Mouse (Mus musculus): ENCODE measurements around the gene Zdhhc19. TPM values are rescaled to one million over a fixed set of nuclear protein-coding genes. Genes with fewer than 3 reads are reported as not detected.

Gene Zdhhc19
- polyA plus RNA-seq, 1 experiment = not detected

DNA sequence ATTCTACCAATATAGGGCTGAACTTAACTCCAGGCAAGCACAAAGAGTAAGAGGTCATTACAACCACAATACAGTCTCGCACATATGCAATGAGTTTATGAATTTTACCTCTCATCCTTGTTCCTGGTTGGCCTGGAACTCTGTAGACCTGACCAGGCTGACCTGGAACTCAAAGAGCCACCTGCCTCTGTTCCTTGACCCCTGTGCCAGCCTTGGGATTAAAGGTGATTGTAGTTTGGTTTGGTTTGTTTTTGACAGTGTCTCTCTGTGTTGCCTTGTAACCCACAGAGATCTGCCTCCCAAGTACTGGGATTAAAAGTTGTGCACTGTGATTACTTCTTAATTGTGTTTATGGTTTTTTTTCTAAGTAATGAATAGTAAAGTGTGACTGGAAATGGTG, 39.3 kb upstream of the Zdhhc19 start:
- WGBS = 94% methylated on average over 1 of the region's 1 CpGs
- Histone ChIP-seq H3K27me3 (ENCODE audit: control insufficient read depth, insufficient read depth, low read length) (no peaks in the 10 kb centered on the region), H3K4me1 (replicated peaks; ENCODE audit: control insufficient read depth, insufficient read depth, low read length) (no peaks in the 10 kb centered on the region), H3K36me3 (ENCODE audit: control insufficient read depth, insufficient read depth, low read length) (0 out of 2 replicates have a peak, but pooled peaks cover 10% of the 10 kb centered on the region), H3K4me3 (ENCODE audit: control insufficient read depth, insufficient read depth, low read length) (no peak overlapping the region), H3K27ac (ENCODE audit: control insufficient read depth, insufficient read depth, low read length) (no peak overlapping the region)
- TF ChIP-seq POLR2A (IDR thresholded peaks at IDR 0.05; ENCODE audit: control insufficient read depth, extremely low read depth, insufficient read depth, low read length, poor library complexity) = no peak
- TF ChIP-seq CTCF (IDR thresholded peaks at IDR 0.05; ENCODE audit: borderline replicate concordance, control insufficient read depth, extremely low read depth, insufficient read depth, low read length, poor library complexity) = no peak
- DNase-seq = no peak

DNA sequence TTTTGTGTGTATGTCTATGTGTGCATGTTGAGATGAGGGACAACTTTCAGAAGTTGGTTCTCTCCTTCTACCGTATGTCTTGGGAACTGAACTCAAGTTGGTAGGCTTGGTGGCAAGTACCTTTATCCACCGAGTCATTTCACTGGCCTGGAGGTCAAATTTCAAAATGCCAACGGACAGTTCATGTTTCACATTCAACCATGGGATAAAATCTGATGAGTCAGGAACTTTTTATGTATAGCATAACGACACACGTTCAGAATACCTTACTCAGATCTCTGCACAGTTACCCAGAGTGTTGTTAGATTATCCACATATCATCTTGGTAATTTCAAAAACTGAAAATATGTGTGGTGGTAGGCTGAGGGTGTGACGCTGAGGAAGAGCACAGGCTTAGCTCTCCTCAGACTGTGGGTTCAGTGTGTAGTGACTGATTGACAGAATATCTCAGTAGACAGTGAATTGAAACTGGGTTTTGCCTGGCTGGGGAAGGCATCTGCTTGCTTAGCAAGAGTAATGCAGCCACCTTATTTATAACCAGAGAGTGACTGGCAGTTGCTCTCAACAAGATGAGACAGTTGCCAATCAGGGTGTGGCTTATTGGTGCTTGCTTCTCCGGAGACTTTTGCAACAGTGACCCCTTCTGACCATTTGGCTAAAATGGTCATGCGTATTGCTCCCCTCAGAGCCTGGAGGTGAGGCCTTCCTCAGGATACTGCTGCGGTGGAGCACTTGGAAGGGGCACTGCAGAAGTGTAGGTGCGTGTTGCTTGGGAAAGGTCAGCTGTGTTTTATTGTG, 38.3 kb upstream of the Zdhhc19 start:
- TF ChIP-seq CTCF (IDR thresholded peaks at IDR 0.05; ENCODE audit: borderline replicate concordance, control insufficient read depth, extremely low read depth, insufficient read depth, low read length, poor library complexity) (no peak), POLR2A (IDR thresholded peaks at IDR 0.05; ENCODE audit: control insufficient read depth, extremely low read depth, insufficient read depth, low read length, poor library complexity) (no peak)
- Histone ChIP-seq H3K4me3 (ENCODE audit: control insufficient read depth, insufficient read depth, low read length) (no peak overlapping the region), H3K4me1 (replicated peaks; ENCODE audit: control insufficient read depth, insufficient read depth, low read length) (no peaks in the 10 kb centered on the region), H3K36me3 (ENCODE audit: control insufficient read depth, insufficient read depth, low read length) (0 out of 2 replicates have a peak, but pooled peaks cover 3% of the 10 kb centered on the region), H3K27me3 (ENCODE audit: control insufficient read depth, insufficient read depth, low read length) (no peaks in the 10 kb centered on the region), H3K27ac (ENCODE audit: control insufficient read depth, insufficient read depth, low read length) (no peak overlapping the region)
- DNase-seq = peak; percentile 57
- 77% methylated on average over 10 of the region's 10 CpGs for WGBS

- no peak for TF ChIP-seq POLR2A (IDR thresholded peaks at IDR 0.05; ENCODE audit: control insufficient read depth, extremely low read depth, insufficient read depth, low read length, poor library complexity)
- no peak for TF ChIP-seq CTCF (IDR thresholded peaks at IDR 0.05; ENCODE audit: borderline replicate concordance, control insufficient read depth, extremely low read depth, insufficient read depth, low read length, poor library complexity)
- DNase-seq = no peak
- Histone ChIP-seq H3K27ac (ENCODE audit: control insufficient read depth, insufficient read depth, low read length) (no peak overlapping the region), H3K27me3 (ENCODE audit: control insufficient read depth, insufficient read depth, low read length) (no peaks in the 10 kb centered on the region), H3K4me3 (ENCODE audit: control insufficient read depth, insufficient read depth, low read length) (no peak overlapping the region), H3K4me1 (replicated peaks; ENCODE audit: control insufficient read depth, insufficient read depth, low read length) (peaks cover 2% of the 10 kb centered on the region; the same call in 1 of the 2 replicates), H3K36me3 (ENCODE audit: control insufficient read depth, insufficient read depth, low read length) (0 out of 2 replicates have a peak, but pooled peaks cover 12% of the 10 kb centered on the region)
- WGBS = 57% methylated on average over 4 of the region's 4 CpGs
These were observed 35.5 kb upstream of the Zdhhc19 start for GRCm38 (mm10) chr16:32460518-32460917.

DNA sequence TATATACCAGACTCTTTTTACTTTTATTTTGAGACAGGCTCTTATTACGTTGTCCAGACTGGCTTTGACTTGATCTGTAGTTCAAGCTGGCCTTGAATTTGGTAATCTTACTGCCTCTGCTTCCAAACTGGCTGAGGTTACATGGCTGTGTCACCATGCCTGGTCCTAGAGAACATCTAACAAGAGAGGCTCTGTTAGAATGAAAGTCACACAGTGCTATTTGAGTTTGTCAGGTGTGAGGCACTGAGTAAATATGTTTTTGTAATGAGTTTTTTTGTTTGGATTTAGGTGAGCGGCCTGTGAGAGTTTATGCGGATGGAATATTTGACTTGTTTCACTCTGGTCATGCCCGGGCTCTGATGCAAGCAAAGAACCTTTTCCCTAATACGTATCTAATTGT, 34.4 kb upstream of the Zdhhc19 start:
- H3K27me3 ChIP-seq (ENCODE audit: control insufficient read depth, insufficient read depth, low read length) = no peaks in the 10 kb centered on the region
- H3K4me3 ChIP-seq (ENCODE audit: control insufficient read depth, insufficient read depth, low read length) = no peak overlapping the region
- WGBS = 97% methylated on average over 5 of the region's 5 CpGs
- 0 out of 2 replicates have a peak, but pooled peaks cover 9% of the 10 kb centered on the region for H3K36me3 ChIP-seq (ENCODE audit: control insufficient read depth, insufficient read depth, low read length)
- no peak for TF ChIP-seq POLR2A (IDR thresholded peaks at IDR 0.05; ENCODE audit: control insufficient read depth, extremely low read depth, insufficient read depth, low read length, poor library complexity)
- TF ChIP-seq CTCF (IDR thresholded peaks at IDR 0.05; ENCODE audit: borderline replicate concordance, control insufficient read depth, extremely low read depth, insufficient read depth, low read length, poor library complexity) = no peak
- DNase-seq = no peak
- H3K27ac ChIP-seq (ENCODE audit: control insufficient read depth, insufficient read depth, low read length) = no peak overlapping the region
- peaks cover 3% of the 10 kb centered on the region; the same call in 1 of the 2 replicates for H3K4me1 ChIP-seq (replicated peaks; ENCODE audit: control insufficient read depth, insufficient read depth, low read length)

GRCm38 (mm10) chr16:32462950-32463349, 33.1 kb upstream of the Zdhhc19 start:
- H3K4me1 ChIP-seq (replicated peaks; ENCODE audit: control insufficient read depth, insufficient read depth, low read length) = peaks cover 3% of the 10 kb centered on the region; the same call in 1 of the 2 replicates
- 98% methylated on average over 16 of the region's 16 CpGs for WGBS
- H3K4me3 ChIP-seq (ENCODE audit: control insufficient read depth, insufficient read depth, low read length) = no peak overlapping the region
- TF ChIP-seq POLR2A (IDR thresholded peaks at IDR 0.05; ENCODE audit: control insufficient read depth, extremely low read depth, insufficient read depth, low read length, poor library complexity) (no peak), CTCF (IDR thresholded peaks at IDR 0.05; ENCODE audit: borderline replicate concordance, control insufficient read depth, extremely low read depth, insufficient read depth, low read length, poor library complexity) (no peak)
- no peak overlapping the region for H3K27ac ChIP-seq (ENCODE audit: control insufficient read depth, insufficient read depth, low read length)
- H3K36me3 ChIP-seq (ENCODE audit: control insufficient read depth, insufficient read depth, low read length) = 0 out of 2 replicates have a peak, but pooled peaks cover 9% of the 10 kb centered on the region
- no peaks in the 10 kb centered on the region for H3K27me3 ChIP-seq (ENCODE audit: control insufficient read depth, insufficient read depth, low read length)
- DNase-seq = no peak

DNA sequence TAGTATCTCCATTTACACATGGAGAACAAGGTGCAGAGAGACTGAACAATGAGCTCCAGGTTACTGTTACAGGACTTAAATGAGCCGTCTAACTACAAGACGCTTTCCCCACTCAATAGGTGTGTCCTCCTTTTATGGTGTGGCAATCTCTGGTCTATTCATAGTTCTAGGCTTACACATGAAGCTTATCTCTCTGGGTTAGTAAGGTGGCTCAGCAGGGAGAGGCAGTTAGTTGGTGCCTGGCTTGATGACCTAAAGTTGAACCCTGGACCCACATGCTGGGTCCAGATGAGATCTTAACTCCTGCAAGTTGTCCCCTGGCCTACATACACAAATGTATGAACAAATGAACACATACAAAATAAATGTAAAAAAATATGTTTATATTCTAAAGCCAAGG, 32.6 kb upstream of the Zdhhc19 start:
- H3K27me3 ChIP-seq (ENCODE audit: control insufficient read depth, insufficient read depth, low read length) = no peaks in the 10 kb centered on the region
- 93% methylated on average over 2 of the region's 2 CpGs for WGBS
- 0 out of 2 replicates have a peak, but pooled peaks cover 9% of the 10 kb centered on the region for H3K36me3 ChIP-seq (ENCODE audit: control insufficient read depth, insufficient read depth, low read length)
- no peak overlapping the region for H3K27ac ChIP-seq (ENCODE audit: control insufficient read depth, insufficient read depth, low read length)
- no peak overlapping the region for H3K4me3 ChIP-seq (ENCODE audit: control insufficient read depth, insufficient read depth, low read length)
- DNase-seq = no peak
- no peak for TF ChIP-seq POLR2A (IDR thresholded peaks at IDR 0.05; ENCODE audit: control insufficient read depth, extremely low read depth, insufficient read depth, low read length, poor library complexity)
- H3K4me1 ChIP-seq (replicated peaks; ENCODE audit: control insufficient read depth, insufficient read depth, low read length) = peaks cover 3% of the 10 kb centered on the region; the same call in 1 of the 2 replicates

All from thymus, adult 2 months (tissue).